Mouse (Mus musculus): ENCODE results near the gene Ggta1. TPM values are rescaled to one million over a fixed set of nuclear protein-coding genes. Genes with fewer than 3 reads are reported as not detected.

The Ggta1 gene
- polyA plus RNA-seq (2015; fragmentation: Illumina TruSeq; extraction: RNeasy Lipid Tissue Mini Kit (QIAGEN cat#74804); ENCODE audit: insufficient read depth, low replicate concordance), result 85.8 TPM

GRCm38 (mm10) chr2:35462791-35463281, at the start of gene Ggta1:
Gene Ggta1 (minus strand): TSS chr2:35463231.

GRCm38 (mm10) chr2:35397096-35397495, 65.9 kb downstream of the Ggta1 start, which contains the start of gene 4930402F06Rik:
Gene 4930402F06Rik (minus strand): TSS chr2:35397175.

GRCm38 (mm10) chr2:35367629-35368028, 95.4 kb downstream of the Ggta1 start, which contains the start of gene 4930568D16Rik:
Gene 4930568D16Rik (minus strand): TSS chr2:35367729.

Other genes starting within 250 kb of the Ggta1 start
- gene Gsn, start 206.9 kb downstream of the Ggta1 start, polyA plus RNA-seq (2015; fragmentation: Illumina TruSeq; extraction: RNeasy Lipid Tissue Mini Kit (QIAGEN cat#74804); ENCODE audit: insufficient read depth, low replicate concordance), result 108 TPM
- 71.3 TPM for gene Stom, start 126.3 kb downstream of the Ggta1 start, polyA plus RNA-seq (2015; fragmentation: Illumina TruSeq; extraction: RNeasy Lipid Tissue Mini Kit (QIAGEN cat#74804); ENCODE audit: insufficient read depth, low replicate concordance)
- not detected for gene 4930568D16Rik, start 95.5 kb downstream of the Ggta1 start, polyA plus RNA-seq (2015; fragmentation: Illumina TruSeq; extraction: RNeasy Lipid Tissue Mini Kit (QIAGEN cat#74804); ENCODE audit: insufficient read depth, low replicate concordance)
- gene 4930402F06Rik, start 66.1 kb downstream of the Ggta1 start, polyA plus RNA-seq (2015; fragmentation: Illumina TruSeq; extraction: RNeasy Lipid Tissue Mini Kit (QIAGEN cat#74804); ENCODE audit: insufficient read depth, low replicate concordance), result not detected
- gene Dab2ip, start 95.0 kb upstream of the Ggta1 start, polyA plus RNA-seq (2015; fragmentation: Illumina TruSeq; extraction: RNeasy Lipid Tissue Mini Kit (QIAGEN cat#74804); ENCODE audit: insufficient read depth, low replicate concordance), result 5.3 TPM